Mouse (Mus musculus): ENCODE data around the gene Esp8. TPM values are rescaled to one million over a fixed set of nuclear protein-coding genes. Genes with fewer than 3 reads are reported as not detected.

The Esp8 gene
- total and polyA plus RNA-seq, 2 experiments from 2014 or later, result not detected

GRCm38 (mm10) chr17:40561207-40561606 lies 41.4 kb downstream of the Esp8 start, which contains the start of gene Esp6:
Esp6 (plus strand) TSS chr17:40561507.
- H3K27ac ChIP-seq, result no peak within 1 kb of the TSS
- no peaks in the 10 kb centered on the region for H3K4me1 ChIP-seq (ENCODE audit: insufficient read depth, low read length)
- no peak within 1 kb of the TSS for H3K4me3 ChIP-seq (ENCODE audit: low read length)
- 84% methylated on average over 5 of the region's 5 CpGs for WGBS
- ATAC-seq (no peak), DNase-seq (ENCODE audit: low spot score) (no peak)
- no peaks in the 10 kb centered on the region for H3K27me3 ChIP-seq (ENCODE audit: insufficient read depth, low read length)
- no peak within 1 kb of the TSS for H3K9ac ChIP-seq (replicated peaks; ENCODE audit: low read length)
- TF ChIP-seq CTCF (IDR thresholded peaks at IDR 0.05; ENCODE audit: low read depth), result no peak
- H3K36me3 ChIP-seq (ENCODE audit: insufficient read depth, low read length), result no peaks in the 10 kb centered on the region
- H3K9me3 ChIP-seq (ENCODE audit: low read length), result no peaks in the 10 kb centered on the region
- no peak within 1 kb of the TSS for H3K4me2 ChIP-seq (ENCODE audit: low read depth, low read length)

Other genes starting within 250 kb of the Esp8 start
- gene Crisp1, start 200.8 kb upstream of the Esp8 start, total RNA-seq (2014; rRNA removed), result not detected in 2 replicates
- gene Crisp1, start 200.8 kb upstream of the Esp8 start, polyA plus RNA-seq (2015; fragmentation: Nextera tagmentation; extraction: Ambion mirVana), result 0.16 TPM in 1 of 2 replicates, not detected in the other
- gene Esp6, start 41.5 kb downstream of the Esp8 start, total RNA-seq (2014; rRNA removed), result not detected in 2 replicates
- not detected in 2 replicates for gene Esp6, start 41.5 kb downstream of the Esp8 start, polyA plus RNA-seq (2015; fragmentation: Nextera tagmentation; extraction: Ambion mirVana)
- not detected in 2 replicates for gene Esp4, start 78.6 kb downstream of the Esp8 start, total RNA-seq (2014; rRNA removed)
- not detected in 2 replicates for gene Esp4, start 78.6 kb downstream of the Esp8 start, polyA plus RNA-seq (2015; fragmentation: Nextera tagmentation; extraction: Ambion mirVana)
- gene Esp3, start 112.1 kb downstream of the Esp8 start, total RNA-seq (2014; rRNA removed), result not detected in 2 replicates
- gene Esp3, start 112.1 kb downstream of the Esp8 start, polyA plus RNA-seq (2015; fragmentation: Nextera tagmentation; extraction: Ambion mirVana), result not detected in 2 replicates
- gene Esp1, start 207.1 kb downstream of the Esp8 start, total RNA-seq (2014; rRNA removed), result not detected in 2 replicates
- gene Esp1, start 207.1 kb downstream of the Esp8 start, polyA plus RNA-seq (2015; fragmentation: Nextera tagmentation; extraction: Ambion mirVana), result not detected in 2 replicates

All from hindbrain, postnatal 0 days (tissue).